Mouse (Mus musculus) small intestine, adult 2 months (tissue): Measurements from ENCODE around the gene Olfr961.

ENCODE experiments used
- CTCF ChIP-seq: fragments of 200-500 bp; IDR thresholded peaks from 2 replicates; pipeline ENCODE4 v1.5.1; 2012; ENCODE audit warnings: low read depth, mild to moderate bottlenecking, control low read depth, inconsistent platforms, low read length, moderate library complexity, mixed read lengths; ENCODE audit not compliant: insufficient replicate concordance, insufficient read length; ENCODE audit errors: extremely low read depth
- POLR2A ChIP-seq: fragments of 200-500 bp; IDR thresholded peaks from 2 replicates; pipeline ENCODE4 v1.6.1; 2012; ENCODE audit warnings: low read depth, mild to moderate bottlenecking, control low read depth, inconsistent platforms, low read length, moderate library complexity

DNA sequence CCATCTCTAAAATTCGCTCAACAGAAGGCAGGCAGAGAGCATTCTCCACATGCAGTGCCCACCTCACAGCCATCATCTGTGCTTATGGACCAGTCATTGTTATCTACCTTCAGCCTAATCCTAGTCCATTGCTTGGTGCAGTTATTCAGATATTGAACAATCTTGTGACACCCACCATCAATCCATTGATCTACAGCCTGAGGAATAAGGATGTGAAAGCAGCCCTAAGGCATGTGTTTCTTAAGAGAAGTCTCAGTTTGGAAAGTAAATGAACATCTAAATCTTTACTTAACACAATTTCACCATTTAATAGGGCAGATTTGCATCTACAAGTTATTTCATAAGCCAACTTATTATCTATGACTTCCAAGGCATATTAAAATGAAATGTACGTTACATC, 24.8 kb downstream of the Olfr961 start:
- TF ChIP-seq CTCF, result no peak
- no peak for TF ChIP-seq POLR2A
